Mouse (Mus musculus) cerebellum, adult 11-12 months (tissue): ENCODE measurements around the gene Cept1.

Experiments
- DNase-seq: peaks from one replicate; pipeline ENCODE4 v3.0.0; 2022

Cept1 gene

GRCm38 (mm10) chr3:106494417-106494950 lies 53.1 kb downstream of the Cept1 start:
- DNase-seq, result no peak

DNA sequence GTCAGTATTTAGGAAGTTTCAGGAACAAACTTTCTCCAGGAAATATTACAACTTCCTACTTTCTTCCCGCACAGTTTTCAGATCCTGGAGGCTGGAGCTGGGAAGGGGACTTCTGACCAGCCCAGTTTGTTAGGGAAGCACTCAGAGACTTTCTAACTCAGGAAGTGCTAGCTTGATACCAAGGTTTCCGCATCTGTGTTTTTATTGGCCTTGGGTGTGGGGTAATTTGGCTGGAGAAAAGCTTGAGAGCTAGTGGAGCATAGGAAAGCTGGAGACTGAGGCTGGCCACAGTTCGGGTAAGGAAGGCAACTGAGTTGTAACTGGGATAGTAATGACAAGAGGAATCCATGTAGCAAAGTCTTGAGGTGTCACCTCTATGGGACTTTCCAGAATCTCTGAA lies 53.7 kb downstream of the Cept1 start:
- DNase-seq, result no peak

- DNase-seq, result no peak
These were observed 54.4 kb downstream of the Cept1 start for GRCm38 (mm10) chr3:106493202-106493601.

GRCm38 (mm10) chr3:106492723-106493122 lies 54.9 kb downstream of the Cept1 start:
- DNase-seq, result no peak

GRCm38 (mm10) chr3:106490239-106490638 lies 57.4 kb downstream of the Cept1 start:
- no peak for DNase-seq

DNA sequence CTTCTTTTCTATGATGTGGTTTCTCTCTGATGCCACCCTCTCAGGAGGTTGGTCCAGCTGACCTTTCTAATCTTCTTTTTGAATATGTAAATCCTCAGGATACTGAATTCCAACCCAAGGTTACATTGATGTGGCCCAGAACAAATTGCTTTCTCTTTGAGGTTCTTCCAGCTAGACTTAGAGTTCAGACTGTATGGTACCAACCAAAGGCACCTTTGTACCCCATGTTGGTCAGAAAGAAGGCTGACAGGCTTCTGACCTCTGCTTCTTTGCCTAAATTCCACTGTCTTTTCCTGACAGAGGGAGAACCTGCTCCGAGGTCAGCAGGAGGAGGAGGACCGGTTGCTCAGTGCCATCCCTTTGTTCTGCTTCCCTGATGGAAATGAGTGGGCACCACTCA lies 60.1 kb downstream of the Cept1 start:
- no peak for DNase-seq

GRCm38 (mm10) chr3:106485810-106486209 lies 61.8 kb downstream of the Cept1 start:
- DNase-seq, result no peak

DNA sequence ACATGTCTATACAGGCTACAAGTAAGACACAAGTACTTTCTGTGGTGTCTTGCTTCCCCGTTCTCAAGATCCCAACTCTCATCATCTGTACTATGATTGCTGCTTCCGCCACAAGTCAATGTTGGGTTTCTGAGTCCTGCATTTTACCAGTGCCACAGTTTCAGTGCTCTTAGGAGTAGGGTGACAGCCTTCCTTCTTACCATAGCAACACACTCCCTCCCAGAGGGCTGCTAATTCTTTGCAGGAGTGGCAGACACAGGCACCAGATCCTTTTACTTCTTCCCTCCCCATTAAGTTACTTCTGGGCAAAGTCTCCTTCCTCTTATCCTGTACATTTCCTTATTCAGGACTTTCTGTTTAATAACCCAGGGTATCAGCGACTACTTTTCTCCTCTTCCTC lies 62.7 kb downstream of the Cept1 start:
- DNase-seq, result no peak

DNA sequence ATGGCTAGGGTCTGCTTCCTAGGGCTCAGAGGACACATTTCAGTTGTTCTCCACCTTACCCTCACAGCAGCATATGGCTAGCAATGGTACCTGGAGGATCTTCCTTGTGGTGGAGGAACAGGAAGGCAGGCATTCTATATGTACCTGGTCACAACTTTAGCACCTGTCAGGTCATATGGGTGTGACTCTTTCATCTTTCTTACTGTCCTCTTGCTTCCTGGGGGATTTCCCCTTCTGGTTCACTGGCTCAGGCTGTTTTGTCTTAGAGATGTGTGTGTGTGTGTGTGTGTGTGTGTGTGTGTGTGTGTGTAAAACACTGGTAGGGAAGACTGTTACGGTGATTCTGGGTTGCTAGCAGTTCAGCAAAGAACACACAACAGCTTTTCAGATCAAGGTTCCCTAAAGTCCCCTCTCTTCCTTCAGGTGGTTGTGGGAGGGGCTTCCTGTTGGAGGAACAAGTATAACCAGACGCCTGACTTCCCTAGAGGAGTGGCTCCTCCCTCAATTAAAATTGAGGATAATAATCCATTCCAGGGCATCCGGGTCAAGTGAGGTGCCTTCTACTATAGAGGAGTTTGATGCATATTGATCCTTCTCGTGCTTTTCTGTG lies 63.7 kb downstream of the Cept1 start:
- no peak for DNase-seq

- no peak for DNase-seq
These were observed 64.3 kb downstream of the Cept1 start for GRCm38 (mm10) chr3:106483297-106483696.

GRCm38 (mm10) chr3:106482281-106483081 lies 65.1 kb downstream of the Cept1 start, which contains the start of gene Dennd2d:
Dennd2d (plus strand) TSS chr3:106482405.
- DNase-seq, result no peak

DNA sequence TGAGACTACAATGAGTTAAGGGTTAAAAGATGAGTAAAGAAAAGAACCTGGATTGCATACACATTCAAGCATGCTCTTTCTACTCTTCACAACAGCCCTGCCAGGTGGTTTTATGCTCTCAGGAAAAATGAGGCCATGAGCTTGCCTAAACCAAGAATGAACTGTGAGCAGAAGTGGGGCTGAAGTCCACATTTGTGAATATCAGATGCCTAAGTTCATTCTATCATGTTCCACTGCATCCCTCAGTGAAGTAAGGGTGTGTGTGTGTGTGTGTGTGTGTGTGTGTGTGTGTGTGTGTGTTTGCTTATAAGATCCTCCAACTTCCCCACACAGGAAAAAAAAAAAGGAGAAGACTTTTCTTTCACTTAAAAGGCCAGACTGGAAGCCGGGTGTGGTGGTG lies 70.7 kb downstream of the Cept1 start:
- no peak for DNase-seq

DNA sequence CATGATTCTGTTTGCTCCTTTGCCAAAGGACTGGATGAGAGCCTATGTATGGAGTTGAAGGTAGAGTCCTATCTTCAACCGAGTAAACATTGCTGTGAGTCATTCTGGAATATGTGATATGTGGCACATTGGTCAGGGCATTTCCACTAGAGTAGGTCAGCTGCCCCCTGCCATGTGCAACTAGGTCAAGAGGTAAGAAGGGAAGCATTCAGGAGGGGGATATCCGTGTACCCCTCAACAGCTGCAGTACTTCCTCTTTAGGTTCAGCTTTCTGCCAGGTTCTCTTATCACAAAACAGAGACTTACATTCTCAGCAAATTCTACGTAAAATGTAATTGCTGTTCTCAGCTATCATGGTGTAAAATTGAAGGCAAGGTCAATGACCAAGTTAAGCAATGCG lies 73.4 kb downstream of the Cept1 start:
- no peak for DNase-seq

DNA sequence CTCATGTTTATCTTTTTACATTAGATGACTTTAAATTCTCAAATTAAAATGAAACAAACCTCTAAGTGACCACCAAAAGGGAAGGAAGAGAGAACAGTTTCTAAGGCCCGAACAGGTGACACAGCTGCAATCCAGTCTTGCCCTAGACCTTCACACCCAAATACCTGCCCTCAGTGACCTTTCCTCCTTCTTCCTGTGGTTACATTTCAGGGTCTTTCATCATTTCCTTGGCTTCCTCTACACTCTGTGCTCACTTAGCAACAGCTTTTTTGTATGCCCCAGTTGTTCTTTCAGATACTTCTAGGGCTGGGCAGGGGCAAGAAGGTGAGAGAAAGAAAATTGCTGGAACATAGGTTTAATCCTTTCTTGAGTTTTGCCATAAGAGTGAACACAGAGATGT lies 82.9 kb downstream of the Cept1 start:
- DNase-seq, result no peak

GRCm38 (mm10) chr3:106462493-106462892 lies 85.1 kb downstream of the Cept1 start:
- no peak for DNase-seq

- DNase-seq, result no peak
These were observed 85.5 kb downstream of the Cept1 start for GRCm38 (mm10) chr3:106462059-106462470.

DNA sequence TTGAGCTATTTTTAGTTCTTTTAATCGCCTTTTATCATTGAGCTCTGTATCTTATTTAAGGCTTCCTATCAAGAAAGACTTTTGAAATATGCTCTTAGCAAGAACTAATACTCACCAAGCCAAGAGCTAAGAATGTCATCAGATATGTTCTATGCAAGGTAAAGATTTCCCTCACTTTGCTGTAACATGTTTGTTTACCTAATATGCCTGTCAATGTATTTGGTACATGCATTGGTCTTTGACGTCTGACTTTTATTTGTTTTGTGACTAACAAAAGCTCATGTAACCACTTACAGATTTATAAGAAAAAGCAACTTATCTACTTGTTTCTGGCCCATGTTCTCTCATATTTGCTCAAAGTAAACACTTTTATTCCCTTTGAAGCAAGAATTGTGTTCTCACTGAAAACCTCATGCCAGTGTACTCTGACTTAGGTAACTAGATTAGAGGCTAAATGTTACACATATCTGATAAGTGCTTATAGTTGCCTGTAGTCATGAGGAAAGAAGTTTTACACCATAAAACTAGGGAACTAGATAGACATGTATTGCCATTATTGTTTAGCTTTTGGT lies 90.2 kb downstream of the Cept1 start:
- DNase-seq, result no peak

- no peak for DNase-seq
These were observed 95.0 kb downstream of the Cept1 start for GRCm38 (mm10) chr3:106452616-106453015.
